Mouse (Mus musculus) embryonic stem cell, embryonic (primary cell): ENCODE measurements at regions not wholly inside any gene's neighbourhood (a gene's known extent, or its start where the extent isn't known, plus 50 kb on each side); places are given as distances from the start of the nearest gene placed in this dataset.

Experiments used
- CTCF ChIA-PET, 4 experiments: fragments of 300-600 bp in 2 of 4; fragments of 350-600 bp in 2 of 4; sonication (Branson Sonifier 250); formaldehyde crosslinking; loops; one replicate each; lab custom pipeline; 2022; ENCODE audit warnings: inconsistent platforms in 2 of 4; lab: Charles Lee
- POLR2A ChIA-PET, 4 experiments: fragments of 300-600 bp in 2 of 4; fragments of 350-600 bp in 2 of 4; sonication (Branson Sonifier 250); formaldehyde crosslinking; loops; one replicate each; lab custom pipeline; 2022; ENCODE audit warnings: antibody characterized with exemption in 4 of 4, inconsistent platforms in 1 of 4; lab: Charles Lee

- POLR2A ChIA-PET: no interaction called here
- CTCF ChIA-PET: interaction anchor here in 1 of 4 experiments (0.9 kb wide), 1 partner anchor 99 kb away, joined by 4 read pairs; no protein-coding TSS in a partner anchor
Observed at GRCm38 (mm10) chr6:51078967-51079355, 353.5 kb upstream of the Nfe2l3 start.

- CTCF ChIA-PET: no interaction called here
- POLR2A ChIA-PET: no interaction called here
Observed at GRCm38 (mm10) chr6:51081056-51081455, 351.4 kb upstream of the Nfe2l3 start.

DNA sequence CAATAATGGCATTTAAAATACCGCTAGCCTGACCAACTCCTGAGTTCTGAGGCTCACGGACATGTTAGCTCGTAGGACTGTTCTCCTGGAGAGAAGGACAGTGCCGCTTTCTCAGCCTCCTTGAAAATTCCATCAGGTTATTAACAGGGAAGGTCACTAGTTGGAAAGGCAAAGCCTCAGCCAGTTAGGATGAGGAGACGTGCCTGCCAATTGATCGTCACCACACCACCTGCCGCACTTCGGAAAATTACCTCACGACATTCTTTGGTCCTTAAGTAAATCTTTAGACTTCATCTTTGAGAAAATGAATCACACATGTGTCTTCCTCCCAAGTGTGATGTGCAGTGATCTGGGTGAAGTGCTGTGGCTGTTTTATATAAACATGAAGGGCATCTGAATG is 347.8 kb upstream of the Nfe2l3 start:
- ChIA-PET CTCF (no interaction called here), POLR2A (interaction anchor here in 1 of 4 experiments (0.9 kb wide), 1 partner anchor 12 kb away, joined by 3 read pairs; no protein-coding TSS in a partner anchor)

GRCm38 (mm10) chr6:51085547-51085946 is 346.9 kb upstream of the Nfe2l3 start:
- CTCF ChIA-PET: interaction anchor here in 3 of 4 experiments (0.6 to 1.0 kb wide), 4 partner anchors 78 to 1913 kb away, joined by 3 to 7 read pairs (median 4); no protein-coding TSS in a partner anchor
- POLR2A ChIA-PET: interaction anchor here in 2 of 4 experiments (0.7 to 0.9 kb wide), 2 partner anchors 11 to 830 kb away, joined by 3 read pairs; no protein-coding TSS in a partner anchor

DNA sequence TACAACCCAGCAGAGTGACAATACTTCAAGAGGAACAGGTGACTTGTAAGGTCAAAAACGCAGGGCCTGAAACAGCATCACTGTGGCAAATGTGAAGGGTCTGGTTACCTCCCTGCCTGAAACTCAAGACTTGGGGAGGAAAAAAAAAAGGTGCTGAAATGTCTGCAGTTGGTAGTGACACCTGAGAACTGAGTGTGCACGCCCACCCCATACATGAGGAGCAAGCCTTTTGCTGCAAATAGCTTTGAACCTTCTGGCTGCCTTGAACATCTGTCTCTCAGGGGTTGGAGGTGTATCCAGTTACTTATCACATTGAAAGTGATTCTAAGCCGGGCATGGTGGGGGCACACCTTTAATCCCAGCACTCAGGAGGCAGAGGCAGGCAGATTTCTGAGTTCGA is 346.1 kb upstream of the Nfe2l3 start:
- CTCF ChIA-PET: interaction anchor here in 1 of 4 experiments (0.6 kb wide), 1 partner anchor 1999 kb away, joined by 8 read pairs; no protein-coding TSS in a partner anchor
- POLR2A ChIA-PET: interaction anchor here in 1 of 4 experiments (0.7 kb wide), 1 partner anchor 509 kb away, joined by 3 read pairs; no protein-coding TSS in a partner anchor

GRCm38 (mm10) chr6:51087806-51088205 is 344.7 kb upstream of the Nfe2l3 start:
- ChIA-PET CTCF (no interaction called here), POLR2A (no interaction called here)

DNA sequence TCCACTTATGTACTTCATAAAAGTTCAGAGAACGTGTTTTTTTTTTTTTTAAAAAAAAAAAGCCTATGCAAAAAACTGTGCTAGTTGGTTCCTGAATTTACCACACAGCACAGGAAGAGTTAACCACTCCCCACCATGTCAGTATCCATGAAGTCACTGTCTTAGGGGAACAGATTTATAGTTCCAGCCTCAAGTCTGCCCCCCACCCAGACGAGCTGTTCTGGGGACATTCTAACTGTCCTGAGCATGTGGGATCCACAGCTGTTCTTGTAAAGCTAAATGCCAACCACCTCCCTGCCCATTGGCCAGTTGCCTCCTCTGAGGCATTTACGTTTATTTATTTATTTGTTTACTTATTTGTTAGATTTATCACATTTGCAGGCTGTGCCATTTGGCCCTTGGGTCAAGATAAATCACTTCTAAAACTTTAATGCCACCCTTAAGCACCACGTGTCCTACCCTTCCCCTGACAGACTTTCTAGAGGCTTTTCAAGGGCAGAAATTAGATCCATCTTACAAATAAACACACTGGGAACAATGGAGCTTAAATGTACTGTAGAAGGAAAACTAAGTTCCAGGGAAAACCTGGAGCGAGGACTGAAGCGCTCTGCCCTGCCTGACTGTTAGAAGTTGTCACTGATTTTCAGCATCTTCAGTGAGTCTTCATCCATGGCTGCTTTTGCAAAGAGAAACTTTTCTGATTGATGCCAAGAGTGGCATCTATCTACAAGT is 343.7 kb upstream of the Nfe2l3 start:
- CTCF ChIA-PET: no interaction called here
- POLR2A ChIA-PET: no interaction called here

DNA sequence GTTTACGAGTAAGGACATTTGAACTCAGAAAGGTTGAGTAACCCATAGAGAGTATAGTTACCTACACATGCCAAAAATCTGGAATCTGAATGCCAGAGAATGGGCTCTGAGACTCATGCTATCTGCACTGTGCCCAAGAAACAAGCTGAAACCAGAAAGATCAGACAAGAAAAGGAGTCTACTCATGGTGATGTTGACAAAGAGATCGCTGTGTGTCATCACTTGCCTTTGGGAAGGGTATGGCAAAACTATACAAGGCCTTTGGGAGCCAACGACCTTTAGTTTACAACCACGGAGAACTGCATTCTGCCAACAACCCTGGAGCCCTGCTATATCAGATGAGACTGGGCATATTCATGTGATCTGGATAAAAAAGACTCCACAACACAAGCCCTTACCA is 339.3 kb upstream of the Nfe2l3 start:
- ChIA-PET CTCF (interaction anchor here in 1 of 4 experiments (0.5 kb wide), 1 partner anchor 287 kb away, joined by 4 read pairs; no protein-coding TSS in a partner anchor), POLR2A (no interaction called here)

DNA sequence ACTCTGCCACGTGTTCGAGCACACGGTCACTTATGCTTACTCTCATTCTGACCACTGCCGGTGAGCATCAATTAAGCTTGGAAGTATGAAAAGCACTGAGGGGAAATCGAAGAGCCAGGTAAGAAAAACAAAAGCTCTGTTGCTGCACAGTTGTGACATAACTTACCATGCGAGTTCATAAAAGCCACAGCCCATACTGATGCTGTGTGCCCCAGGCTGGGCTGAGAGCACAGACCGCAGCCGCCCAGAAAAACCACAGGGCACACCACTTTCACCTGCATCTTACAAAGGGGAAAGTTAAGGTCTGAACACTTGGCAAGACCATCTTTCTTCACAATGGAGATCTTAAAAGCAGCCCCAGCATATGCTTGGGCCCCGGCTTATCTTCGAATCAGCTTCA is 338.2 kb upstream of the Nfe2l3 start:
- ChIA-PET CTCF (no interaction called here), POLR2A (interaction anchor here in 1 of 4 experiments (0.5 kb wide), 1 partner anchor 382 kb away, joined by 3 read pairs; no protein-coding TSS in a partner anchor)

GRCm38 (mm10) chr6:51097488-51097887 is 335.0 kb upstream of the Nfe2l3 start:
- POLR2A ChIA-PET: no interaction called here

DNA sequence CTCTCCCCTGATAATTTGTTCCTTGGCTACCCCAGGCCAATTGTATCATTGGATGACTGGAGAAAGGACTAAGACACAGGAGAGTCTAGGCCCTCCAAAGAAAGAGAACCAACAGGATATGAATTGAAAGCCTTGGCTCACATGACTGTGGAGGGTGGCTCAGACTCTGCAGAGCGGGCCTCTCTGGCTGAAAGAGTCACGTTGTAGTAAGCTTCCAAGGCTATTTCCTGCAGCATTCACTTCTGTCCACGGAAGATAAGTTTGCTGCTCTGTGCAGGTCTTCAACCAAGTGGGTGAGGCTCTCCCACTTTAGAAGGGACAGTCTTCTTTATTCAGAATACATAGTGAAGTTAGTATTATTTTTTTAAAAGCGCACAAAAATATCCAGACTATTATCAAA is 332.1 kb upstream of the Nfe2l3 start:
- POLR2A ChIA-PET: no interaction called here
- CTCF ChIA-PET: no interaction called here

More at GRCm38 (mm10) chr6:51097488-51097887, 335.0 kb upstream of the Nfe2l3 start:
- CTCF ChIA-PET: interaction anchor here in 1 of 4 experiments (0.6 kb wide), 1 partner anchor 1828 kb away, joined by 8 read pairs; no protein-coding TSS in a partner anchor

GRCm38 (mm10) chr6:51103236-51103635 is 329.2 kb upstream of the Nfe2l3 start:
- POLR2A ChIA-PET: no interaction called here
- CTCF ChIA-PET: no interaction called here

- ChIA-PET CTCF (no interaction called here), POLR2A (no interaction called here)
Observed at GRCm38 (mm10) chr6:51104336-51104735, 328.1 kb upstream of the Nfe2l3 start.

- ChIA-PET CTCF (no interaction called here), POLR2A (interaction anchor here in 1 of 4 experiments (0.5 kb wide), 1 partner anchor 11 kb away, joined by 3 read pairs; no protein-coding TSS in a partner anchor)
Observed at GRCm38 (mm10) chr6:51108336-51108956, 324.0 kb upstream of the Nfe2l3 start.

DNA sequence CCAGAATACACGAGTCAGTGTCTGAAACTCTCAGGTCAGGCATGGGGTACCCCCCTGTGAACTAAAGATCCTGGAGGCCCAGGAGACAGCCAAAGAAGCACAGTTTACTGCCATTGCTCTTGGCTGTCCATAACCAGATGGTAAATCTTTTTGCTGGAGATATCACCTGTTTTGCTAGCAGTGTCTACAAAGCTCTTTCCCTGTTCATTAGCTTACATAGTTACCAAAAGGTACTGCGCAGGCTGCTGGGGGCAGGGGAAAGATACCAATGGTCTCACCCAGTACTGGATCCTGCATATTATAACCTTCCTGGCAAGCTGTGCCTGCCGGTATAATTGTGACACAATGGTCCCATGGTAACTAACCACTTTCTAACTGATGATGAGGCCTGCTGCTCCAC is 321.9 kb upstream of the Nfe2l3 start:
- CTCF ChIA-PET: no interaction called here
- POLR2A ChIA-PET: no interaction called here

- ChIA-PET CTCF (no interaction called here), POLR2A (interaction anchor here in 1 of 4 experiments (0.5 kb wide), 1 partner anchor 1128 kb away, joined by 4 read pairs; no protein-coding TSS in a partner anchor)
Observed at GRCm38 (mm10) chr6:51114604-51115333, 317.7 kb upstream of the Nfe2l3 start.

- CTCF ChIA-PET: no interaction called here
- POLR2A ChIA-PET: interaction anchor here in 1 of 4 experiments (1.1 kb wide), 1 partner anchor 11 kb away, joined by 3 read pairs; no protein-coding TSS in a partner anchor
Observed at GRCm38 (mm10) chr6:51118833-51119535, 313.5 kb upstream of the Nfe2l3 start.

- ChIA-PET POLR2A (interaction anchor here in 1 of 4 experiments (0.7 to 1.1 kb wide), 2 partner anchors 10 to 11 kb away, joined by 3 read pairs; no protein-coding TSS in a partner anchor), CTCF (interaction anchor here in 1 of 4 experiments (0.6 kb wide), 1 partner anchor 535 kb away, joined by 3 read pairs; no protein-coding TSS in a partner anchor)
Observed at GRCm38 (mm10) chr6:51119691-51120302, 312.7 kb upstream of the Nfe2l3 start.
